Comparison of ENCODE assay signal across 9 mouse cellular contexts in genomic region chr17:31119429-31119828, GRCm38 (mm10). TPM values are rescaled to one million over a fixed set of nuclear protein-coding genes. Genes with fewer than 3 reads are reported as not detected.
DNase-seq lines count a peak whose midpoint lies in the region; ATAC-seq lines count a peak whose summit lies in the region.
"Had no signal": no experiment of that assay in that cellular context is flagged by ENCODE, and none has a peak within 500 bp of the region (broad histone marks: within the 10 kb centered on the region; RNA-seq: fewer than 3 reads in every experiment).

No protein-coding gene starts in this region.

- H3K4me2 ChIP-seq in hindbrain, embryonic 16.5 days (ENCODE audit: low read length): no peak overlapping the region
- H3K4me2 ChIP-seq: lung, embryonic 15.5 days had no signal

- H3K27me3 ChIP-seq in hindbrain, embryonic 16.5 days (replicated peaks; ENCODE audit: control insufficient read depth, insufficient read depth, low read length): no peaks in the 10 kb centered on the region
- H3K27me3 ChIP-seq: lung, embryonic 15.5 days had no signal

- 0 out of 2 replicates have a peak, but pooled peaks have one; percentile 37 for ATAC-seq in hindbrain, embryonic 16.5 days
- peak; percentile 80 for ATAC-seq in megakaryocyte progenitor cell, adult 5-6 weeks (replicated peaks; ENCODE audit: poor library complexity)

- 6% methylated on average over 7 of the region's 7 CpGs for WGBS in hindbrain, embryonic 16.5 days

- peaks cover 3% of the 10 kb centered on the region; the same call in 1 of the 2 replicates for H3K9me3 ChIP-seq in hindbrain, embryonic 16.5 days (ENCODE audit: control insufficient read depth, low read length)
- H3K9me3 ChIP-seq: lung, embryonic 15.5 days had no signal

- H3K4me1 ChIP-seq in hindbrain, embryonic 16.5 days (ENCODE audit: control insufficient read depth, insufficient read depth, low read depth, low read length): no peaks in the 10 kb centered on the region
- H3K4me1 ChIP-seq: lung, embryonic 15.5 days had no signal

- H3K36me3 ChIP-seq in hindbrain, embryonic 16.5 days (ENCODE audit: control insufficient read depth, insufficient read depth, low read length): peaks cover 14% of the 10 kb centered on the region
- H3K36me3 ChIP-seq: lung, embryonic 15.5 days had no signal

- H3K27ac ChIP-seq in hindbrain, embryonic 16.5 days (ENCODE audit: low read depth, low read length): no peak overlapping the region
- H3K27ac ChIP-seq: lung, embryonic 15.5 days had no signal

- H3K4me3 ChIP-seq in hindbrain, embryonic 16.5 days (ENCODE audit: low read length): no peak overlapping the region
- H3K4me3 ChIP-seq: lung, embryonic 15.5 days had no signal

- DNase-seq in ZHBTc4 (ENCODE audit: low read depth, low spot score): peak; percentile 87
- DNase-seq in cerebellum, postnatal 10 days: peak; percentile 91 to 94
- DNase-seq in frontal cortex, postnatal 14 days (ENCODE audit: low spot score in 2 of 2): peak; percentile 67 to 77
- DNase-seq in left cerebral cortex, adult 11 months (ENCODE audit: low spot score): peak; percentile 81
- DNase-seq in right cerebral cortex, postnatal 14 days: peak; percentile 90
- peak; percentile 78 for DNase-seq in urinary bladder, postnatal 25 days (ENCODE audit: low spot score)

- no peak overlapping the region for H3K9ac ChIP-seq in hindbrain, embryonic 16.5 days (ENCODE audit: low read depth, low read length)
- H3K9ac ChIP-seq: lung, embryonic 15.5 days had no signal

RNA-seq across cellular contexts. Expression of gene Tff3, which starts 10.0 kb away (rescaled TPM):
- 0.94 and 1.1 TPM in 2 replicates for polyA plus RNA-seq in hindbrain, embryonic 16.5 days (2015; fragmentation: Nextera tagmentation; extraction: Ambion mirVana)
- total RNA-seq in megakaryocyte progenitor cell, adult 5-6 weeks (2015): not detected in 2 replicates
- not detected in 2 replicates for total RNA-seq in megakaryocyte progenitor cell, adult 5-6 weeks (2017)

RNA-seq across cellular contexts. Expression of gene Tff2, which starts 24.7 kb away (rescaled TPM):
- polyA plus RNA-seq in hindbrain, embryonic 16.5 days (2015; fragmentation: Nextera tagmentation; extraction: Ambion mirVana): not detected in 2 replicates
- not detected in 2 replicates for total RNA-seq in megakaryocyte progenitor cell, adult 5-6 weeks (2015)
- total RNA-seq in megakaryocyte progenitor cell, adult 5-6 weeks (2017): not detected in 2 replicates
- polyA plus RNA-seq: lung, embryonic 15.5 days had no signal

RNA-seq across cellular contexts. Expression of gene Tff1, which starts 45.6 kb away (rescaled TPM):
- polyA plus RNA-seq in hindbrain, embryonic 16.5 days (2015; fragmentation: Nextera tagmentation; extraction: Ambion mirVana): not detected in 2 replicates
- total RNA-seq in megakaryocyte progenitor cell, adult 5-6 weeks (2015): not detected in 2 replicates
- not detected in 2 replicates for total RNA-seq in megakaryocyte progenitor cell, adult 5-6 weeks (2017)
- polyA plus RNA-seq: lung, embryonic 15.5 days had no signal
